Mouse (Mus musculus): ENCODE results near the gene Cpm.

DNA sequence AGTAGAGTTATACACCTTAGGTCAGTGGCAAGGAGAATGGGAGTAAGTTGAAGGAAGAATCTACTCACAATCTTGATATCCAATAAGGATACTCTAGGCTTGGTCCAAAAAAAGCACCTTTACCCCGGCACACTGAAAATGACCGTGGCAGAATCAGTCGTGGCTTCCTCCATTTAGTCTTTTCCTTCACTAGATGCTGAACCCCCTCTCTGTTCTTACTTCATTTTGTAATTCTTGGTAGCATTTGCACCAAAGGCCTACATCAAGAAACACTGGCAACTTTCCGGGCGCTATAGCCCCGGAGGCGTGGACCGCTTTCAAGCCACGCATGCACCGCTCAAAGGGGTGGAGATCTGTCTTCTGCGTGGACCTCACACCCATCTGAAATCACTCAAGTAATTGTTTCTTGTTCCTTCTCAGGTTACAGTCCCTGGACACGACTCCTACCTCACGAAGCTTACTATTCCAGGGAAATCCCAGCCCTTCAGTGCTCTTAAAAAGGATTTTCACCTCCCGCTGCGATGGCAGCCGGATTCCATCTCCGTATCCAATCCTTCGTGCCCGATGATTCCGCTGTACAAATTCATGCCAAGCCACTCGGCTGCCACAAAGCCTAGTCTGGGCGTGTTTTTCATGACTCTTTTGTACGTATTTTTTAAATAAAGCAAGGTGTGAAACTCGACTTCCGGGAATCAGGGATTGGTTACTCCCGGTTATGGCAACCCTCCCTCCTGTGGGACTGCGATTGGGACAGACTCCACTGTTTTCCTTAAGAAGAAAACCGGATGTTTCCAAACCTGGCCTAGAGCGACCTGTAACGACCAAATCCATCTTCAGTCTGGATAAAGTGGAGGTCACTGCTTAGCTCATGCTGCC is 53.8 kb downstream of the Cpm start:
- TF ChIP-seq CTCF (IDR thresholded peaks at IDR 0.05; ENCODE audit: low read depth, low read length) (no peak), POLR2A (IDR thresholded peaks at IDR 0.05; ENCODE audit: insufficient read depth, low read length) (no peak), EP300 (IDR thresholded peaks at IDR 0.05; ENCODE audit: insufficient read depth, low read depth, low read length) (no peak)

Measured in ES-Bruce4 (cell line).